Mouse (Mus musculus) neutrophil, adult 83 days (primary cell): ENCODE results near the gene Defb41. TPM values are rescaled to one million over a fixed set of nuclear protein-coding genes. Genes with fewer than 3 reads are reported as not detected.

ENCODE experiments used
- total RNA-seq, 2 experiments: library from RNA; stranded (reverse); gene quantifications; one replicate each; pipeline ENCODE4 v1.2.4; 2023

Defb41 gene
- total RNA-seq = not detected

DNA sequence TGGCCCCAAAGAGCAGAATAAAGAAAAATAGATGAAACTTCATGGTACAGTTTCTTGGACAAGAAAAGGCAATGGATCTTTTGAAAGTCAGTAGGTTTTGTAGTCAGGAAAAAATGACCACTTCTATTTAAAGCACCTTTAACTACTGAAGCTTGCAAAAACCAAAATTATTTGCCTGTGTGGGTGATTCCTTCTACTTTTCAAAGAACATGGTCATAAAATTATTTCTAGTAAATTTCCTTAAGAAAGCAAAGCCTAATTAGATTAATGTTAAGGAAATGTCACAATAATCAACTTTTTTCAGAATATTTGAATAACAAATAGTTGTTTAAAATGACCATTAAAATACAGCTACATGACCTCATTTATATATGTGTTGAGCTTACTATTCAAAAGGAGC is at the start of gene Defb41:
Gene Defb41, minus strand, starts transcription at position 101 of the 400 bp plus-strand sequence.

DNA sequence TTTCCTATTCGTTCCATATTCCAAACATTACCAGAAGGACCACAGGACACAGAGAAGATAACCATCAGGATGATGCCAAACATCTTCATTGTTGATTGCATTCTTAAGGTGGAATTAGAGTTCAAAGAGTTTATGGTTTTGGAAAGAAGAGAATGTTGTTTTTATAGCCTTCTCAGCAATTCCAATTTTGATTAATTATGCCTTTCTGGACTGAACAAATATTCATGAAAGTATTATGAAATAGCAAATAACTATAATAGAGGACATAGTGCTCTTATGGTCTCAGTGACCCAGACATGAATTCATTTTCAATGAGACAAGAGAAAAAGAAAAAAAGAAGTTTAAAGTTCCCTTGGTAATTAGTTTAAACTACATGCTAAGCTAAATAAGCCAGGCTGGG is 27.6 kb downstream of the Defb41 start, which contains the start of gene Defb18:
Gene Defb18, minus strand, starts transcription at position 101 of the 400 bp plus-strand sequence.

Other genes starting within 250 kb of the Defb41 start
- gene Crisp4, start 119.2 kb downstream of the Defb41 start, total RNA-seq = not detected
- gene Defb18, start 27.7 kb downstream of the Defb41 start, total RNA-seq = not detected